Mouse (Mus musculus): ENCODE results near the gene Afap1l2. TPM values are rescaled to one million over a fixed set of nuclear protein-coding genes. Genes with fewer than 3 reads are reported as not detected.

Afap1l2 gene
- total RNA-seq, 1 experiment = 3.7 TPM

DNA sequence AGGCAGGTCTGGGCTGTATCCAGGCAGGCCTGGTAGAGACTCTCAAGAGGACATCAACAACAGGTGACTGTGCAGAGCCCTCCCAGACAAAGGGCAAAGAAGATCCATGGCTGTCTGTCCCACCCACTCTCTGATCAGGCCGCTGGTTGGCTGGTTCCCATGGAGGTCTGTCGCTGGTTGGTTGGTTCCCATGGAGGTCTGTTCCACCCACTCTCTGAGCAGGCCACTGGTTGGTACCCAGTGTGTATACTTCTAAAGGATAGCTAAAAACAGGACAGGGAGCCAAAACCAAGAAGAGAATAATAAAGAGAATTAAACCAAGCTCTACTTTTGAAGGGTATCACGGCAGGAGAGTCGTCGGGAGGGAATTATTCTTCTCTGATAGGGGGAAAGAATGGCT is 31.5 kb downstream of the Afap1l2 start:
- Histone ChIP-seq H3K4me3 (ENCODE audit: insufficient read depth in 1 of 2, low read depth in 1 of 2, low read length in 2 of 2, poor library complexity in 1 of 2, severe bottlenecking in 1 of 2) (no peak overlapping the region), H3K27ac (ENCODE audit: insufficient read depth, low read depth, low read length, poor library complexity, severe bottlenecking) (no peak overlapping the region), H3K36me3 (ENCODE audit: control insufficient read depth, insufficient read depth, low read length, poor library complexity, severe bottlenecking) (no peaks in the 10 kb centered on the region), H3K9ac (ENCODE audit: insufficient read depth, low read depth, low read length, poor library complexity, severe bottlenecking) (no peak overlapping the region), H3K9me3 (ENCODE audit: control insufficient read depth, insufficient read depth, low read depth, low read length) (no peaks in the 10 kb centered on the region), H3K4me1 (ENCODE audit: control insufficient read depth in 2 of 2, insufficient read depth in 2 of 2, low read length in 2 of 2, poor library complexity in 1 of 2) (no peaks in the 10 kb centered on the region; a peak in 1 of 4 replicates)
- TF ChIP-seq CHD2 (IDR thresholded peaks at IDR 0.05; ENCODE audit: low read depth, low read length) (no peak), ZC3H11A (IDR thresholded peaks at IDR 0.05; ENCODE audit: borderline replicate concordance, low read depth, low read length) (no peak), HCFC1 (IDR thresholded peaks at IDR 0.05; ENCODE audit: borderline replicate concordance, insufficient read depth, low read length) (no peak), ZNF384 (IDR thresholded peaks at IDR 0.05; ENCODE audit: low read depth, low read length) (no peak), MAFK (IDR thresholded peaks at IDR 0.05; ENCODE audit: insufficient read depth, low read depth, low read length) (no peak)
- no peak for DNase-seq (ENCODE audit: low read depth, low spot score)
- in situ Hi-C loops (cut with MboI; ENCODE audit: low sequenced_read_pairs in 2 of 2, unreplicated experiment in 2 of 2) = no loop called here

DNA sequence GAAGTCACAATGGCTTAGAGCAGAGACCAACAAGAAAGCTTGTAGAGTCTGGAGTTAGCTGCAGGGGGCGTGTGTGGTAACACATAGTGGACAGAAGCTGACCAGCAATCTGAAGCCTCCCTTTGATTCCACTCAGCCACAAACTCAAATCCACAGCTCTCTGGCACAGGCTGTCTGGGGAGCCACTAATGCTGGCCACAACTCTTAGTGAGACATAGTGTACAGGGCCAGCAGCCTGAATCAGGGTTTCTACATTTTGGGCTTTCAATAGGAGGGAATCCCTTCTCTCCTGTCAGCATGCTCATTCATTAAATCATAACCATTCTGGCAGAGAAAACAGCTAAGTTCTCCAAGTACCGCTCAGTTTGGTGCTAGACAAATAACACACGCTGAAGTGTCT is 32.5 kb downstream of the Afap1l2 start:
- in situ Hi-C loops (cut with MboI; ENCODE audit: low sequenced_read_pairs in 2 of 2, unreplicated experiment in 2 of 2) = no loop called here
- Histone ChIP-seq H3K36me3 (ENCODE audit: control insufficient read depth, insufficient read depth, low read length, poor library complexity, severe bottlenecking) (no peaks in the 10 kb centered on the region), H3K27ac (ENCODE audit: insufficient read depth, low read depth, low read length, poor library complexity, severe bottlenecking) (no peak overlapping the region), H3K4me1 (ENCODE audit: control insufficient read depth in 2 of 2, insufficient read depth in 2 of 2, low read length in 2 of 2, poor library complexity in 1 of 2) (no peaks in the 10 kb centered on the region; a peak in 1 of 4 replicates), H3K9ac (ENCODE audit: insufficient read depth, low read depth, low read length, poor library complexity, severe bottlenecking) (no peak overlapping the region), H3K4me3 (ENCODE audit: insufficient read depth in 1 of 2, low read depth in 1 of 2, low read length in 2 of 2, poor library complexity in 1 of 2, severe bottlenecking in 1 of 2) (no peak overlapping the region), H3K9me3 (ENCODE audit: control insufficient read depth, insufficient read depth, low read depth, low read length) (no peaks in the 10 kb centered on the region)
- TF ChIP-seq ZC3H11A (IDR thresholded peaks at IDR 0.05; ENCODE audit: borderline replicate concordance, low read depth, low read length) (no peak), HCFC1 (IDR thresholded peaks at IDR 0.05; ENCODE audit: borderline replicate concordance, insufficient read depth, low read length) (no peak), ZNF384 (IDR thresholded peaks at IDR 0.05; ENCODE audit: low read depth, low read length) (no peak), MAFK (IDR thresholded peaks at IDR 0.05; ENCODE audit: insufficient read depth, low read depth, low read length) (no peak), CHD2 (IDR thresholded peaks at IDR 0.05; ENCODE audit: low read depth, low read length) (no peak)
- DNase-seq (ENCODE audit: low read depth, low spot score) = no peak

DNA sequence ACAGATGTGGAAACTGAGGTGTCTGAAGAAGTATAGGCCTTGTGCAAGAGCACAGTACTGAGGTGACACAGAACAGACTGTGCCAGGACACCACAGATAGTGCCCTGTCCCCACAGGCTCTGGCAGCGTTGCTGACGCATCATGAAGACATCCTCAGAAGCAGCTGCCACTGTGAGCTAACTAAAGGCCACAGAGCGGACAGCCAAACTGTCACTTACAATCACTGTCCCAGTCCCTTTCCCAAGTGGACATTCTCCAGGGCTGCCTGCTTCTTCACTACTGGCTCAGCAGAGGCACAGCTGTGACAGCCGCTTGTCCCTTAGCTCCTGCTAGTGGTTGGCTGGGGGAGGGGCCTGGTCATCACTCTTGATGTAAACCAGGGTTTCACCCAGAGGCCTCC is 33.9 kb downstream of the Afap1l2 start:
- Histone ChIP-seq H3K36me3 (ENCODE audit: control insufficient read depth, insufficient read depth, low read length, poor library complexity, severe bottlenecking) (no peaks in the 10 kb centered on the region), H3K4me1 (ENCODE audit: control insufficient read depth in 2 of 2, insufficient read depth in 2 of 2, low read length in 2 of 2, poor library complexity in 1 of 2) (no peaks in the 10 kb centered on the region; a peak in 1 of 4 replicates), H3K9ac (ENCODE audit: insufficient read depth, low read depth, low read length, poor library complexity, severe bottlenecking) (no peak overlapping the region), H3K27ac (ENCODE audit: insufficient read depth, low read depth, low read length, poor library complexity, severe bottlenecking) (no peak overlapping the region), H3K9me3 (ENCODE audit: control insufficient read depth, insufficient read depth, low read depth, low read length) (no peaks in the 10 kb centered on the region), H3K4me3 (ENCODE audit: insufficient read depth in 1 of 2, low read depth in 1 of 2, low read length in 2 of 2, poor library complexity in 1 of 2, severe bottlenecking in 1 of 2) (no peak overlapping the region)
- no peak for DNase-seq (ENCODE audit: low read depth, low spot score)
- in situ Hi-C loops (cut with MboI; ENCODE audit: low sequenced_read_pairs in 2 of 2, unreplicated experiment in 2 of 2) = no loop called here
- TF ChIP-seq MAFK (IDR thresholded peaks at IDR 0.05; ENCODE audit: insufficient read depth, low read depth, low read length) = no peak
- no peak for TF ChIP-seq ZC3H11A (IDR thresholded peaks at IDR 0.05; ENCODE audit: borderline replicate concordance, low read depth, low read length)
- no peak for TF ChIP-seq CHD2 (IDR thresholded peaks at IDR 0.05; ENCODE audit: low read depth, low read length)
- no peak for TF ChIP-seq ZNF384 (IDR thresholded peaks at IDR 0.05; ENCODE audit: low read depth, low read length)
- TF ChIP-seq HCFC1 (IDR thresholded peaks at IDR 0.05; ENCODE audit: borderline replicate concordance, insufficient read depth, low read length) = no peak

DNA sequence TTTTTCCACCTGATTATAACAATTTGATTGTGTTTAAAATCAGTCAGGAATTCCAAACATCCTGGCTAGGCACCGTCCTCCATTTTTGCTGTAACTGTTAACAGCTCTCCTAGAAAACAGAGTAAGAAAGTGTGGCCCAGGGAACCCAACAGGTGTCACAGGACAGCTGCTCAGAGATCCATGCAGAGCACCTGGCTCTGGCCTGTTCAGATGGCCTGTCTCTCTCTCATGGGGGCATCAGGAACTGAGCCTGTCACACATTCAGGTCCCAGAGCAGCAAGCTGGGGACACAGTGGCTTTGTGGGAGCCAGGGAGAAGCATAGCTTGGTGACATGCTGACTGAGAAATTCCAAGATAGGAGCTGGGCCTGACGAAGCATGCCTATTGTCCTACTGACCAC is 35.3 kb downstream of the Afap1l2 start:
- H3K4me1 ChIP-seq (ENCODE audit: control insufficient read depth in 2 of 2, insufficient read depth in 2 of 2, low read length in 2 of 2, poor library complexity in 1 of 2) = no peaks in the 10 kb centered on the region; a peak in 1 of 4 replicates
- no peak for TF ChIP-seq ZNF384 (IDR thresholded peaks at IDR 0.05; ENCODE audit: low read depth, low read length)
- no peak for TF ChIP-seq CHD2 (IDR thresholded peaks at IDR 0.05; ENCODE audit: low read depth, low read length)
- no peaks in the 10 kb centered on the region for H3K9me3 ChIP-seq (ENCODE audit: control insufficient read depth, insufficient read depth, low read depth, low read length)
- H3K36me3 ChIP-seq (ENCODE audit: control insufficient read depth, insufficient read depth, low read length, poor library complexity, severe bottlenecking) = no peaks in the 10 kb centered on the region
- H3K9ac ChIP-seq (ENCODE audit: insufficient read depth, low read depth, low read length, poor library complexity, severe bottlenecking) = no peak overlapping the region
- DNase-seq (ENCODE audit: low read depth, low spot score) = no peak
- no peak overlapping the region for H3K4me3 ChIP-seq (ENCODE audit: insufficient read depth in 1 of 2, low read depth in 1 of 2, low read length in 2 of 2, poor library complexity in 1 of 2, severe bottlenecking in 1 of 2)
- H3K27ac ChIP-seq (ENCODE audit: insufficient read depth, low read depth, low read length, poor library complexity, severe bottlenecking) = no peak overlapping the region
- in situ Hi-C loops (cut with MboI; ENCODE audit: low sequenced_read_pairs in 2 of 2, unreplicated experiment in 2 of 2) = no loop called here

DNA sequence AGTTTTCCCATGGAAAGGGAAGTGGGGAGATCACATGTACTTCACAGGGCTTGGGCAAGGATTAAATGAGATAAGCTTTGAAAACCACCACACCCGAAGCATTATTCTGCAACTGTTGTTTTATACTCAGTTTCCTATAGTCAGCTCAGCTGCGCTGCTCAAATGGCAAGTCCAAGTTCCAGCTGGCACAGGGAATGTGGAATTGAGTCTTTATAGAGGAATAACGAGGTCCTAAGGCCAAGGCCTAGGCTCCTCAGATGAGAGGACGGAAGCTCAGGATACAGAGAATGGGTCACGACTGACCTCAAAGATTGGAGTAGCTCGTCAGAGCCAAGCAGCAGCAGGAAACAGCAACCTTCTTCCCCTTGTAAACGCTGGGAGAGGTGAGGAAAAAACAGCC is 36.7 kb downstream of the Afap1l2 start:
- no peak overlapping the region for H3K9ac ChIP-seq (ENCODE audit: insufficient read depth, low read depth, low read length, poor library complexity, severe bottlenecking)
- in situ Hi-C loops (cut with MboI; ENCODE audit: low sequenced_read_pairs in 2 of 2, unreplicated experiment in 2 of 2) = no loop called here
- H3K9me3 ChIP-seq (ENCODE audit: control insufficient read depth, insufficient read depth, low read depth, low read length) = no peaks in the 10 kb centered on the region
- DNase-seq (ENCODE audit: low read depth, low spot score) = no peak
- TF ChIP-seq ZNF384 (IDR thresholded peaks at IDR 0.05; ENCODE audit: low read depth, low read length) (no peak), ZC3H11A (IDR thresholded peaks at IDR 0.05; ENCODE audit: borderline replicate concordance, low read depth, low read length) (no peak), MAFK (IDR thresholded peaks at IDR 0.05; ENCODE audit: insufficient read depth, low read depth, low read length) (no peak), HCFC1 (IDR thresholded peaks at IDR 0.05; ENCODE audit: borderline replicate concordance, insufficient read depth, low read length) (no peak), CHD2 (IDR thresholded peaks at IDR 0.05; ENCODE audit: low read depth, low read length) (no peak)
- H3K27ac ChIP-seq (ENCODE audit: insufficient read depth, low read depth, low read length, poor library complexity, severe bottlenecking) = no peak overlapping the region
- no peaks in the 10 kb centered on the region for H3K36me3 ChIP-seq (ENCODE audit: control insufficient read depth, insufficient read depth, low read length, poor library complexity, severe bottlenecking)
- H3K4me1 ChIP-seq (ENCODE audit: control insufficient read depth in 2 of 2, insufficient read depth in 2 of 2, low read length in 2 of 2, poor library complexity in 1 of 2) = no peaks in the 10 kb centered on the region
- no peak overlapping the region for H3K4me3 ChIP-seq (ENCODE audit: insufficient read depth in 1 of 2, low read depth in 1 of 2, low read length in 2 of 2, poor library complexity in 1 of 2, severe bottlenecking in 1 of 2)
